Mouse (Mus musculus): ENCODE measurements around the gene Lrrc37a. TPM values are rescaled to one million over a fixed set of nuclear protein-coding genes. Genes with fewer than 3 reads are reported as not detected.
"Not testable (repeated sequence)": the region's sequence is repeated elsewhere in the genome, so short reads cannot be mapped to it uniquely, and the experiment has no call there.

Lrrc37a gene
- polyA plus RNA-seq, 1 experiment: not detected

DNA sequence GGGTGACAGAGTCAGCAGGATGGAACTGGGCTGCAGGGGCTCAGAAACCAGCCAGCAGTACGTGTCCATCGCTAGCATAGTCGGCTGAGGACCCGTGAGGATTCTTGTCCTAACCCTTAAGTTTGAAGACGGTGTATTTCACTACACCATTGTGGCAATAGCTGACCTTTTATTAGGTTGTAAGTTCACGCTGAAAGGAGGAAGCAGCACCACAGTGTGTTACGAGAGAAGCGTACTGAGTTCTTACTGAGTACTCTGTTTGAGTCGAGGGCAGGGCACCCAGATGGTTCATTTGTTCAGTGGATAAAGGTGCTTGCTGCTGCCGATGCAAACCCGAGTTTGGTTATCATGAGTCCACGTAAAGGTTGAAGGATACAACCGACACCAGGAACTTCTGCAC lies 84.7 kb downstream of the Lrrc37a start:
- Histone ChIP-seq H3K27me3 (ENCODE audit: control insufficient read depth, insufficient read depth, low read length) (no peaks in the 10 kb centered on the region), H3K4me3 (replicated peaks; ENCODE audit: insufficient read depth, low read depth, low read length) (no peak overlapping the region), H3K27ac (ENCODE audit: insufficient read depth, low read length) (no peak overlapping the region), H3K4me1 (ENCODE audit: control insufficient read depth, insufficient read depth, low read length) (no peaks in the 10 kb centered on the region)
- no peak for DNase-seq
- TF ChIP-seq CTCF (IDR thresholded peaks at IDR 0.05; ENCODE audit: borderline replicate concordance, insufficient read depth, low read depth, low read length): no peak
- no peak for TF ChIP-seq POLR2A (IDR thresholded peaks at IDR 0.05; ENCODE audit: borderline replicate concordance, insufficient read depth, low read length)
- 81% methylated on average over 13 of the region's 13 CpGs for WGBS

DNA sequence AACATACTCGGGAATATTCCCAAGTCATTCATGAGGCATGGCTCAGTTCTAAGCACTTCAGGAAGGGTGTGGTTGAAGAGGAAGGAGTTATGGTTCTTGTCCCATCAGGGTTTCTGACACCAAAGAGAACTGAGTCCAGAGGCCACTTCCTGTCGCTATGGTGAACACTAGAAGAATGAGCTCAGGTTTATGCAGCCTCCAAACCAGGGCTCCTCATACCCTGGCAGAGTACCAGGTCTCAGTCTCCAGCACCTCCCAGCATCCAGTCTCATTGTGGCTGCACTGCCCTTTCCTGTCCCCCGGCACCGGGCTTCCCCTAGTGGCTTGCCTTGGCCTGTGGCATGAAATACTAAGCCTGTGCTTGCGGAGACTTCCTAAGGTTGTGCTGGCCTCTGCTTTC lies 85.2 kb downstream of the Lrrc37a start:
- Histone ChIP-seq H3K4me1 (ENCODE audit: control insufficient read depth, insufficient read depth, low read length) (no peaks in the 10 kb centered on the region), H3K27me3 (ENCODE audit: control insufficient read depth, insufficient read depth, low read length) (no peaks in the 10 kb centered on the region), H3K4me3 (replicated peaks; ENCODE audit: insufficient read depth, low read depth, low read length) (no peak overlapping the region), H3K27ac (ENCODE audit: insufficient read depth, low read length) (no peak overlapping the region)
- TF ChIP-seq CTCF (IDR thresholded peaks at IDR 0.05; ENCODE audit: borderline replicate concordance, insufficient read depth, low read depth, low read length) (no peak), POLR2A (IDR thresholded peaks at IDR 0.05; ENCODE audit: borderline replicate concordance, insufficient read depth, low read length) (no peak)
- no peak for DNase-seq
- WGBS: 74% methylated on average over 5 of the region's 5 CpGs

DNA sequence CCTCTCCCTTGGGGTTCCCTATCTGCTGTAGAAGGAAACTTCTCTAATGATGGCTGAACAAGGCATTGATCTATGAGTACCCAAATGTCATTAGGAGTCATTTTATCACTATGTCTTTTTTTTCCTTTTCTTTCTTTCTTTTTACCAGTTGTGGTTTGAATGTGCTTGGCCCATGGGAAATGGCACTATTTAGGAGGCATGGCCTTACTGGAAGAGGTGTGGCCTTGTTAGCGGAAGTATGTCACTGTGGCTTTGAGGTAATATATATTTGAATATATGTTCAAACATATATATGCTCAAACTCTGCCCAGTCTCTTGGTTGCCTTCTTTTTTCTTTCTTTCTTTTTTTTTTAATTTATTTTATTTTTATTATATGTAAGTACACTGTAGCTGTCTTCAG lies 90.9 kb downstream of the Lrrc37a start:
- H3K4me3 ChIP-seq (replicated peaks; ENCODE audit: insufficient read depth, low read depth, low read length): no peak overlapping the region
- DNase-seq: no peak
- no peak for TF ChIP-seq CTCF (IDR thresholded peaks at IDR 0.05; ENCODE audit: borderline replicate concordance, insufficient read depth, low read depth, low read length)
- no peak for TF ChIP-seq POLR2A (IDR thresholded peaks at IDR 0.05; ENCODE audit: borderline replicate concordance, insufficient read depth, low read length)
- 98% methylated on average over 1 of the region's 1 CpGs for WGBS
- no peaks in the 10 kb centered on the region for H3K27me3 ChIP-seq (ENCODE audit: control insufficient read depth, insufficient read depth, low read length)
- peaks cover 4% of the 10 kb centered on the region; the same call in 1 of the 2 replicates for H3K4me1 ChIP-seq (ENCODE audit: control insufficient read depth, insufficient read depth, low read length)
- no peak overlapping the region for H3K27ac ChIP-seq (ENCODE audit: insufficient read depth, low read length)

DNA sequence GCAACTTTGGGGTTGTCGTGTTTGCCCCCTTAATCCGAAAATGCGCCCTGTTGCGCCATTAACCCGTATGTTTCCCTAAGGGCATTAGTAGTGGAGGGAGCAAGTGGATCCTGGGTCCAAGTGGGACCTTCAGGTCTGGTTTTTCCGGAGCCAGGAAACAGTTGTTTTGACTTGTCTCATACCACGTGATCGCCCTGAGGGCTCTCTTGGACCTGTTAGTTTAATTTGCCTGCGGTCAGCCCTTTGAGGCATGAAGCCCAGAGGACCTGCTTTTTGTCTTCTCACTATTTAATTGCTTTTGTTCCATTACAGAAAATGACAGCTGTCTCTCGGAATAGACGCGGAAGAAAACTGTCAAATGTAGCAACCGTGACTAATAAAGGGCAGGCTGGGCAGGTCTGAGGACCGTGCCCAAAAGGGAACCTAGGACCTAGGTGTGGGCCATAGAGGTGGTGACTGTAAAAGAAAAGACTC lies 91.4 kb downstream of the Lrrc37a start:
- 2% methylated on average over 14 of the region's 14 CpGs for WGBS
- Histone ChIP-seq H3K27ac (ENCODE audit: insufficient read depth, low read length) (peak overlapping the region; percentile 36), H3K4me1 (ENCODE audit: control insufficient read depth, insufficient read depth, low read length) (peaks cover 4% of the 10 kb centered on the region; the same call in 1 of the 2 replicates), H3K27me3 (ENCODE audit: control insufficient read depth, insufficient read depth, low read length) (no peaks in the 10 kb centered on the region), H3K4me3 (replicated peaks; ENCODE audit: insufficient read depth, low read depth, low read length) (peak overlapping the region; percentile 89)
- DNase-seq: no peak
- TF ChIP-seq POLR2A (IDR thresholded peaks at IDR 0.05; ENCODE audit: borderline replicate concordance, insufficient read depth, low read length) (no peak), CTCF (IDR thresholded peaks at IDR 0.05; ENCODE audit: borderline replicate concordance, insufficient read depth, low read depth, low read length) (no peak)

DNA sequence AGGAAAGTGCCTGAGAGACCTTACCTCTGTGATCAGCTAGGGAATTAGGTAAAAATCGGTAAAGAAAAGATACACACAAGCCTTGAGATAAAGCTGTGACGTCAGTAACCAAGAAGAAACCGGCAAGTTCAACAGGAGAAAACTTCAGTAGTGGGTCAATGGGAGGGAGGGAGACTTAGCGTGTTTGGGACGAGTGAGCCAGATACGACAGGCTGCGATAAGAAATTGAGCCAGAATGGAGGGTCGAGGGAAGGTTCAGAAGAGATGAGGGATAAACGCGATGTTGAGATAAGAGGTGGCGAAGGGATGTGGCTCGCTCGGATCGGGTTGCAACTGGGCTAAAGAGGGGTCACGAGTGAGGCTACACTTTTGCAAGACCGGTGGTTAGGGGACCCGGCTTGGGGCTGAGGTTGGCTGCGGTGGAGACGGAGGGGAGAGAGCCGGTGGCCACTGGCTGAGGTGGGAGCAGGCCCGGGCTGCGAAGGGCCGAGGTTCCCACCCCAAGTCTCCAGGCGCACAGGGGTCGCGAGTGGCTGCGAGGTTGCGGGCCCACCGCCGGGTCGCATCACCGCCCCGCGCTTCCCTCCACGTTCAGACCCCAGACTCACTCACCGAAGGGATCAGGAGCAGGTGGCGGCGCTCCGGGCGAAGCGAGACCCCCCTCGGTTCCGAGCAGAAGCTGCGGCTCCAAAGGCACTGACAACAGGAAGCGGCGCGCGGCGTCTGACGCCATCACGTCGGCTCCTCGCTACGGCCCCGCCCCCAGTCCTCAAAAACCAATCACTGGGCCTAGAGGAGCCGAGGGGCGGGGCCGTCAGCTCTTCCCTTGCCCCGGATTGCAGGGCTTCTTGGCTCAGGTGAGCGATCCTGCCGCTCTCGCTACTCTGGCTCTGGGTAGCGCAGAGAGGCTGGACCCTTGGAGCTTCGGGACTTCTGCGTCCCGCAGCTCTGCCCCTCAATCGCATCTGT lies 92.1 kb downstream of the Lrrc37a start, which contains the start of gene Plekhm1:
TSS of gene Plekhm1 (minus strand) at position 707 of the 969 bp plus-strand sequence.
- TF ChIP-seq CTCF (IDR thresholded peaks at IDR 0.05; ENCODE audit: borderline replicate concordance, insufficient read depth, low read depth, low read length): no peak
- TF ChIP-seq POLR2A (IDR thresholded peaks at IDR 0.05; ENCODE audit: borderline replicate concordance, insufficient read depth, low read length): peak; percentile 85
- under 1% methylated on average over 67 of the region's 67 CpGs for WGBS
- H3K27ac ChIP-seq (ENCODE audit: insufficient read depth, low read length): peak within 1 kb of the TSS; percentile 36
- H3K4me3 ChIP-seq (replicated peaks; ENCODE audit: insufficient read depth, low read depth, low read length): peak within 1 kb of the TSS; percentile 89
- no peaks in the 10 kb centered on the region for H3K27me3 ChIP-seq (ENCODE audit: control insufficient read depth, insufficient read depth, low read length)
- H3K4me1 ChIP-seq (ENCODE audit: control insufficient read depth, insufficient read depth, low read length): peaks cover 4% of the 10 kb centered on the region; the same call in 1 of the 2 replicates
- DNase-seq: peak; percentile 96 to 97

DNA sequence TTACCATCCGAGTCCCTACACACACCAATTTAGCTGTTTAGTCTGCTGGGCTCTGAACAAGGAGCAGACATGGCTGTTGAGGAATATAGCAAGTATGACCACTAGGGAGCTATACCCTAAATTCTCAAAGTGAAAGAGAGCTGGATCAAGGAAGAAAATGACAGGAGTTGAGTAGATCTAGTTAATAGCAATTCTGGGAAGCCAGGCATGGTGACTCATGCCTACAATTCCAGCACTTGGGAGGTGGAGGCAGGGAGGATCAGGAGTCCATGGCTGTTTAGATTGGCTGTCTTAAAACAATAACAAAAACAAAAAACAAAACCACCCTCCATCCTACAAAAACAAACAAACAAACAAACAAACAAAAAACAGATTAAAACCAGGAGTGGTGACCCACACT lies 93.1 kb downstream of the Lrrc37a start:
- TF ChIP-seq POLR2A (IDR thresholded peaks at IDR 0.05; ENCODE audit: borderline replicate concordance, insufficient read depth, low read length) (no peak), CTCF (IDR thresholded peaks at IDR 0.05; ENCODE audit: borderline replicate concordance, insufficient read depth, low read depth, low read length) (no peak)
- no peak for DNase-seq
- Histone ChIP-seq H3K27me3 (ENCODE audit: control insufficient read depth, insufficient read depth, low read length) (no peaks in the 10 kb centered on the region), H3K27ac (ENCODE audit: insufficient read depth, low read length) (no peak overlapping the region), H3K4me3 (replicated peaks; ENCODE audit: insufficient read depth, low read depth, low read length) (no peak overlapping the region), H3K4me1 (ENCODE audit: control insufficient read depth, insufficient read depth, low read length) (peaks cover 4% of the 10 kb centered on the region; the same call in 1 of the 2 replicates)
- WGBS: 59% methylated on average over 1 of the region's 1 CpGs

DNA sequence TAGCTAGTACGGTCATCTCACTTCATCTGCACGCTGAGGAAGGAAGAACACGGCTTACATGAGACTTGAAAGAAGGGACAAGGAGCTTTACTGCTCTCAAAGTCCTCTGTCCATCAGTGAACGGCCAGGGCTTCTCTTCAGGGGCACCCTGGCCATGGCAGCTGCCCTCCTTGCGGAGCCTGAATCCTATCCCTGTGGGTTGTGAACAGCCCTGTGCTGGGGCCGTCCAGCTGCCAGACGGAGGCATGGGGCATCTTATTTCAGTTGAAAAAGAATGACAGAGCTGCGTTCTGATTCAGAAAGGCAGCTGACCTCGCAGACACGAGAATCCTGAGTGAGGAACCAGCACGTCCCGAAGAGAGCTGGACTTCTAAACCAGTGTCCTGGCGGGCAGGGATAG lies 95.5 kb downstream of the Lrrc37a start:
- Histone ChIP-seq H3K27ac (ENCODE audit: insufficient read depth, low read length) (no peak overlapping the region), H3K4me1 (ENCODE audit: control insufficient read depth, insufficient read depth, low read length) (peaks cover 4% of the 10 kb centered on the region; the same call in 1 of the 2 replicates), H3K27me3 (ENCODE audit: control insufficient read depth, insufficient read depth, low read length) (no peaks in the 10 kb centered on the region), H3K4me3 (replicated peaks; ENCODE audit: insufficient read depth, low read depth, low read length) (no peak overlapping the region)
- DNase-seq: no peak
- 91% methylated on average over 13 of the region's 13 CpGs for WGBS
- TF ChIP-seq CTCF (IDR thresholded peaks at IDR 0.05; ENCODE audit: borderline replicate concordance, insufficient read depth, low read depth, low read length) (no peak), POLR2A (IDR thresholded peaks at IDR 0.05; ENCODE audit: borderline replicate concordance, insufficient read depth, low read length) (no peak)

DNA sequence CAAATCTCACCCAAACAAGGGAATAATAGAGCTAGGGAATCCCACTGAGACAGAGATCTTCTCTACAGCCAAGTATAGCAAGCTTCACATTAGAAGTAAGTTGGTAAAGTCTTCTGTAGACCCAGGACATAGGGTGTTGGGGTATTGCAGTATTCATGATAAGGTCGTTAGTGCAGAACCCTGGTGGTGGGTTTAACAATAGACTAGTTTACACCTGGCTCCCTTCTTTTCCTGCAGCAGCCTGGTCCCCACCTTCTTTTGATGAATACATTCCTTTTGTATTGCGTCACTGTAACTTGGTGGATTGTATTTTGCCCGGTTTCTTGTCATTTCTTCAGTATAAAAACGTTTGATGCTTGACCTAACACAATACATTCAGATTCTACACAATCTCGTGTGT lies 97.3 kb downstream of the Lrrc37a start:
- not testable (repeated sequence) for H3K4me3 ChIP-seq (replicated peaks; ENCODE audit: insufficient read depth, low read depth, low read length); DNase-seq; H3K4me1 ChIP-seq (ENCODE audit: control insufficient read depth, insufficient read depth, low read length); H3K27me3 ChIP-seq (ENCODE audit: control insufficient read depth, insufficient read depth, low read length); H3K27ac ChIP-seq (ENCODE audit: insufficient read depth, low read length)
- 56% methylated on average over 5 of the region's 5 CpGs for WGBS
